Mouse (Mus musculus) lung, adult 2 months (tissue): ENCODE results near the gene Wdr11. TPM values are rescaled to one million over a fixed set of nuclear protein-coding genes. Genes with fewer than 3 reads are reported as not detected.

Experiments
- DNase-seq: peaks from one replicate; pipeline ENCODE4 v3.0.0; 2022
- H3K4me1 ChIP-seq: fragments of 200-500 bp; 2 replicates; pipeline ENCODE4 v1.6.1; 2011; ENCODE audit warnings: low read length; ENCODE audit not compliant: control insufficient read depth, insufficient read depth
- H3K4me3 ChIP-seq: fragments of 200-500 bp; replicated peaks from 2 replicates; pipeline ENCODE3; 2011; ENCODE audit warnings: low read depth, mild to moderate bottlenecking, control low read depth, low read length; ENCODE audit errors: extremely low read depth
- CTCF ChIP-seq: fragments of 200-500 bp; IDR thresholded peaks from 2 replicates; pipeline ENCODE4 v1.5.1; 2011; ENCODE audit warnings: mild to moderate bottlenecking, low read length, control low read depth; ENCODE audit not compliant: insufficient read depth
- POLR2A ChIP-seq: fragments of 200-500 bp; IDR thresholded peaks from 2 replicates; pipeline ENCODE4 v1.6.1; 2011; ENCODE audit warnings: low read depth, mild to moderate bottlenecking, control low read depth, low read length, borderline replicate concordance; ENCODE audit errors: extremely low read depth
- WGBS: fragments of 180-500 bp; shearing (Covaris S2); methylation state at CpG from one replicate; pipeline ENCODE4 v1.1.7; 2018; 5-methylcytosine and 5-hydroxymethylcytosine counted together
- polyA plus RNA-seq: library from polyadenylated mRNA; depleted of rRNA; stranded (reverse); fragments of >200 nt; gene quantifications from 2 replicates; pipeline ENCODE4 v1.2.3, GENCODE M21; 2012

Wdr11 gene
- polyA plus RNA-seq, 1 experiment, result 28.1 TPM

GRCm38 (mm10) chr7:129630351-129630750 lies 38.7 kb downstream of the Wdr11 start:
- 0 out of 2 replicates have a peak, but pooled peaks cover 5% of the 10 kb centered on the region for H3K4me1 ChIP-seq
- TF ChIP-seq POLR2A (no peak), CTCF (no peak)
- 75% methylated on average over 7 of the region's 7 CpGs for WGBS
- H3K4me3 ChIP-seq, result no peak overlapping the region
- peak; percentile 29 for DNase-seq

GRCm38 (mm10) chr7:129631453-129631852 lies 39.8 kb downstream of the Wdr11 start:
- Histone ChIP-seq H3K4me3 (no peak overlapping the region), H3K4me1 (0 out of 2 replicates have a peak, but pooled peaks cover 5% of the 10 kb centered on the region)
- 67% methylated on average over 6 of the region's 6 CpGs for WGBS
- DNase-seq, result no peak
- TF ChIP-seq CTCF, result no peak
- no peak for TF ChIP-seq POLR2A

- no peak for TF ChIP-seq POLR2A
- TF ChIP-seq CTCF, result no peak
- Histone ChIP-seq H3K4me3 (no peak overlapping the region), H3K4me1 (0 out of 2 replicates have a peak, but pooled peaks cover 1% of the 10 kb centered on the region)
- no peak for DNase-seq
- 80% methylated on average over 12 of the region's 12 CpGs for WGBS
Observed at GRCm38 (mm10) chr7:129635898-129636640, 44.4 kb downstream of the Wdr11 start.

DNA sequence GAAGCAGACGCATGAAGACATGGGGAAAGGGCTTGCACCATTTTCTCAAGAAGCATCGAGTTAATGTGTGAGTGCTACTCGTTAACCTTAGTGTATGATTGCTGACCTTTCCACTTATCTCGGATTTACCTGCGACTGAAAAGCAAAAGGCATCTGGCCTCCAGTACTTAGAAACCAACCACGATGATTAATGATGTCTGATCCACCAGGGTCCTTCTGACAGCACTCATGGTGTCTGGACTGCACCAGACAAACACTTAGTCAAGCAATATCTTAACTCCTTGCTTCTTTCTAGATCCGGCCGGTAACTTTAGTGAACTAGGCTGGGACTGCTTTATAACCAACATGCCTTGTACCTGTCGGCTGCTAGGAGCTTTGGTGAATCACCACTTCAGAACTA lies 45.3 kb downstream of the Wdr11 start:
- DNase-seq, result no peak
- WGBS, result 66% methylated on average over 9 of the region's 9 CpGs
- TF ChIP-seq CTCF (no peak), POLR2A (no peak)
- H3K4me3 ChIP-seq, result no peak overlapping the region
- H3K4me1 ChIP-seq, result no peaks in the 10 kb centered on the region

DNA sequence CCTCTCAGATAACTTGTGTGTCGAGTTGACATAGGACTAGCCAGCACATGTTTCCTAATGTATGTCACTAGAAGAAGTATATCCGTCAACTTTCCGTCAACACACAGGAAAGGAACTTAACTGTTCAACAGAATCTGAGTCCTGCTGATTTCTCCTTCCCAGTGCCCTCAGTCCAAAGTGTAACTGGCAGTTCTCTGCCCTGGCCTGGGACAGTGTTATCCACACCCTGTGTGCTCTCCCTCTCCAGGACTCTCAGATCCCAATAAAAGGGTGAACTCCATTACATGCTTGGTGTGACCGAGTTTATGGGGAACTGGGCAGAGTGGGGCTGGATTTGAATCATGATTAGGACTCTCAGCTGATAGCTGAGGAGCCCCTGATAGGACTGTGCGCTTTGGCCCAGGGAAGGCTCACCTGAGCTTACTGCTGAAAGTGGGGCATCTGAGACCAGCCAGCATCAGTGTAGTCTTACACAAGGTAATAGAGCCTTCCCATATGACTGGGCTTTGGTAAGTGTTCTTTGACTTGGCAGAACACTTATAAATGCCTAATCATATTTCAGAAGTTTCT lies 46.3 kb downstream of the Wdr11 start:
- H3K4me1 ChIP-seq, result no peaks in the 10 kb centered on the region
- no peak for DNase-seq
- WGBS, result 81% methylated on average over 5 of the region's 5 CpGs
- no peak overlapping the region for H3K4me3 ChIP-seq
- TF ChIP-seq POLR2A (no peak), CTCF (no peak)

- TF ChIP-seq POLR2A (no peak), CTCF (no peak)
- Histone ChIP-seq H3K4me3 (no peak overlapping the region), H3K4me1 (no peaks in the 10 kb centered on the region)
- WGBS, result 88% methylated on average over 5 of the region's 5 CpGs
- no peak for DNase-seq
Observed at GRCm38 (mm10) chr7:129639006-129639405, 47.3 kb downstream of the Wdr11 start.

DNA sequence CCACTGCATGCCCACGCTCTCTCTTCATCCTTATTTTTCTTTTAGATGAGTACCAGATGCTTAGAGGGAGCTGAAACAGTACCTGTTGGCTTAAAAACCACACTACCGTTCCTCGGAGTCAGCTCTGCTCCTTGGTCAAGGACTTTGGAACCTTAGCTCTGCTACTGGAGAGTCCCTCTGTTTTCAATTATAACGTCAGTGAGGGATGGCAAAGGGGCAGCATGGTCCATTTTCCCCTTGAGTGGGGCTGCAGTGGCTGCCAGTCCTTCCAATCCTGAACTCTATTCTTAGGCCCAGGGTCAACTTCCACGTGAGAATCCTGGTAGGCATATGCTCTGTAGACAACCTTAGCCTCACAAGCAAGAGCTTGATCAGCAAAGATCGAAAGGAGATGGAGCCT lies 48.2 kb downstream of the Wdr11 start:
- 86% methylated on average over 6 of the region's 6 CpGs for WGBS
- TF ChIP-seq CTCF (no peak), POLR2A (no peak)
- H3K4me3 ChIP-seq, result no peak overlapping the region
- DNase-seq, result no peak
- H3K4me1 ChIP-seq, result no peaks in the 10 kb centered on the region

- H3K4me1 ChIP-seq, result no peaks in the 10 kb centered on the region
- 89% methylated on average over 4 of the region's 4 CpGs for WGBS
- no peak for TF ChIP-seq POLR2A
- TF ChIP-seq CTCF, result no peak
- H3K4me3 ChIP-seq, result no peak overlapping the region
- DNase-seq, result no peak
Observed at GRCm38 (mm10) chr7:129643290-129643689, 51.6 kb downstream of the Wdr11 start.

DNA sequence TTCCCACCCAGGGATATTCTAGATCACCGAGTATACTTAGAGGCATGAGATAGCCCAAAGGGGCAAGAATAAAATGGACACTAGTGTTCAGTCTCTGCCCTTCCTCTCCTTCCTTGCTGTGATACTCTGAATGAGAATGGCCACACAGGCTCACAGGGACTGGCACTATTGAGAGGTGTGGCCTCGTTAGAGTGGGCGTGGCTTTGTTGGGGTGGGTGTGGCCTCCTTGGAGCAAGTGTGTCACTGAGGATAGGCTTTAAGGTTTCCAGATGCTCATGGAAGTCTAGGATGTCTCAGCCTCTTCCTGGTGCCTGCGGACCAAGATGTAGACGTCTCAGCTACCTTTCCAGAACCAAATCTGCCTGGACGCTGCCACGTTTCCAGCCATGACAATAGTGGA lies 56.1 kb downstream of the Wdr11 start:
- Histone ChIP-seq H3K4me1 (no peaks in the 10 kb centered on the region), H3K4me3 (no peak overlapping the region)
- DNase-seq, result no peak
- no peak for TF ChIP-seq CTCF
- no peak for TF ChIP-seq POLR2A
- WGBS, result 70% methylated on average over 7 of the region's 7 CpGs

DNA sequence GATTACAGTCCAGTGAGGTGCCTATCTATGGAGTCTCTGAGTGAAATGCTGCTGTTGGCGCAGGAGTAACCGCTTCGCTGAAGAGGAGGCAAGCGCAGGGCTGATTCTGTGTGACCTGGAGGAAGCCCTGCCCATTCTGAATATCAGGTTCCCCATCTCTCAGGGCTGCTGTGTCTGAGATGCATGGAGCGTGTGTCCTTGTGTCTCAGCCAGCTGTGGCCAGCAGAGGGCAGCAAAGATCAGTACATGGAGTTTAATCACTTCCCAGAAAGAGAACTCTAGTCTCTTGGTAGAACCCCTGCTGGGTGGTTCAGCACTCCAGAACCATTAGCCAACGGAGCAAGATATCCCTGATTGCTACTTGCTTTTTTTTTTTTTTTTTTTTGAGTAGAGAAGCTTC lies 57.3 kb downstream of the Wdr11 start:
- WGBS, result 3% methylated on average over 6 of the region's 6 CpGs
- TF ChIP-seq CTCF, result peak; percentile 97
- TF ChIP-seq POLR2A, result no peak
- no peaks in the 10 kb centered on the region for H3K4me1 ChIP-seq
- DNase-seq, result peak; percentile 82
- H3K4me3 ChIP-seq, result no peak overlapping the region
